Mouse (Mus musculus) forebrain, embryonic 11.5 days (tissue): Measurements from ENCODE around the gene Ppt2. TPM values are rescaled to one million over a fixed set of nuclear protein-coding genes. Genes with fewer than 3 reads are reported as not detected.

Experiments
- ATAC-seq: fragments of 200-750 bp; cut with Nextera tagmentation; replicated peaks from 2 replicates; pipeline ENCODE4 v1.8.0; 2017; ENCODE audit warnings: moderate TSS enrichment; ENCODE audit not compliant: low FRiP score
- DNase-seq: peaks from one replicate; pipeline ENCODE4 v3.0.0-alpha.2; 2017; ENCODE audit warnings: low spot score
- H3K27ac ChIP-seq: fragments of 300-500 bp; sonication (generic); 2 replicates; pipeline ENCODE4 v1.5.1; 2014; ENCODE audit warnings: low read depth, low read length
- H3K27me3 ChIP-seq: fragments of 300-500 bp; sonication (generic); 2 replicates; pipeline ENCODE4 v1.6.1; 2014; ENCODE audit warnings: mild to moderate bottlenecking, low read length, mixed read lengths; ENCODE audit not compliant: control insufficient read depth, insufficient read depth
- H3K36me3 ChIP-seq: fragments of 300-500 bp; sonication (generic); 2 replicates; pipeline ENCODE4 v1.6.1; 2014; ENCODE audit warnings: mild to moderate bottlenecking, low read length, moderate library complexity, mixed read lengths; ENCODE audit not compliant: control insufficient read depth, insufficient read depth
- H3K4me1 ChIP-seq: fragments of 300-500 bp; sonication (generic); replicated peaks from 2 replicates; pipeline ENCODE4 v1.6.1; 2014; ENCODE audit warnings: low read length, mixed read lengths; ENCODE audit not compliant: control insufficient read depth, insufficient read depth
- H3K4me2 ChIP-seq: fragments of 300-500 bp; sonication (generic); 2 replicates; pipeline ENCODE4 v1.6.1; 2014; ENCODE audit warnings: low read depth, mild to moderate bottlenecking, low read length, moderate library complexity, mixed read lengths; ENCODE audit not compliant: severe bottlenecking
- H3K4me3 ChIP-seq: fragments of 300-500 bp; sonication (generic); 2 replicates; pipeline ENCODE4 v1.5.1; 2014; ENCODE audit warnings: low read depth, low read length
- H3K9ac ChIP-seq: fragments of 300-500 bp; sonication (generic); 2 replicates; pipeline ENCODE4 v1.6.1; 2014; ENCODE audit warnings: low read length
- H3K9me3 ChIP-seq: fragments of 300-500 bp; sonication (generic); 2 replicates; pipeline ENCODE4 v1.6.1; 2016; ENCODE audit warnings: low read length, mixed read lengths; ENCODE audit not compliant: control insufficient read depth
- WGBS: fragments of 180-500 bp; shearing (Covaris S2); extraction: QIAGEN DNeasy Blood & Tissue Kit; methylation state at CpG from one replicate; pipeline ENCODE4 v1.1.7; 2014; 5-methylcytosine and 5-hydroxymethylcytosine counted together
- polyA plus RNA-seq: library from polyadenylated mRNA; unstranded; fragments of >200 nt; fragmentation: Nextera tagmentation; extraction: Ambion mirVana; gene quantifications from 2 replicates; pipeline ENCODE4 v1.2.1, GENCODE M21; 2014

Gene Ppt2
- polyA plus RNA-seq, 1 experiment from 2014 or later, result 26.4 TPM

GRCm38 (mm10) chr17:34629221-34629751, 976 bp upstream of the Ppt2 start, which contains the start of gene Prrt1:
Gene Prrt1 (plus strand): TSS chr17:34629533.
- peak within 1 kb of the TSS; percentile 67 for H3K4me2 ChIP-seq
- peak within 1 kb of the TSS; percentile 20; the same call in 1 of the 2 replicates for H3K27ac ChIP-seq
- under 1% methylated on average over 16 of the region's 16 CpGs for WGBS
- DNase-seq, result peak; percentile 60
- no peaks in the 10 kb centered on the region for H3K9me3 ChIP-seq
- H3K4me3 ChIP-seq, result peak within 1 kb of the TSS; percentile 48
- H3K36me3 ChIP-seq, result no peaks in the 10 kb centered on the region; the same call in 1 of the 2 replicates
- peaks cover 26% of the 10 kb centered on the region for H3K27me3 ChIP-seq
- ATAC-seq, result peak; percentile 26; the same call in 1 of the 2 replicates
- H3K9ac ChIP-seq, result peak within 1 kb of the TSS; percentile 47
- peaks cover 28% of the 10 kb centered on the region for H3K4me1 ChIP-seq

DNA sequence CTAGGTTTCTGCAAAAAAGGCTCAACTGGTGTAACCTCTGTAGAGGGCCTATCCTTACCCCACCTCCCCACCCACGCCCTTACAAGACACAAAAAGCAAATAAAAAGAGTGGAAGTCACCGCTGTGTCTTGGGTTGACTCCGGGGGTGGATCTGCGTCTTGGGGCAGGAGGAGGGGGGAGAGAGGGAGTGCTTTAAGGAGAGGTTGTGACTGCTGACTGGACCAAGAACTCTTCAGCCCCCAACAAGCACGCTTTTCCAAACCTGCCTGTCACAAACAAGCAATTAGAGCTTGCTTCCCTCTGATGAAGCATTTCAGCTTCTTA, 296 bp upstream of the Ppt2 start:
- H3K36me3 ChIP-seq, result no peaks in the 10 kb centered on the region; the same call in 1 of the 2 replicates
- H3K27me3 ChIP-seq, result peaks cover 26% of the 10 kb centered on the region
- H3K9me3 ChIP-seq, result no peaks in the 10 kb centered on the region
- no peak for DNase-seq
- H3K4me2 ChIP-seq, result peak overlapping the region; percentile 67; the same call in 1 of the 2 replicates
- H3K4me1 ChIP-seq, result peaks cover 28% of the 10 kb centered on the region
- WGBS, result 11% methylated on average over 5 of the region's 5 CpGs
- no peak overlapping the region for H3K4me3 ChIP-seq
- H3K27ac ChIP-seq, result peak overlapping the region; percentile 20; the same call in 1 of the 2 replicates
- H3K9ac ChIP-seq, result no peak overlapping the region; the same call in 1 of the 2 replicates
- ATAC-seq, result no peak

GRCm38 (mm10) chr17:34627093-34627942, 992 bp downstream of the Ppt2 start:
- 1% methylated on average over 39 of the region's 45 CpGs for WGBS
- H3K4me1 ChIP-seq, result peaks cover 28% of the 10 kb centered on the region

DNA sequence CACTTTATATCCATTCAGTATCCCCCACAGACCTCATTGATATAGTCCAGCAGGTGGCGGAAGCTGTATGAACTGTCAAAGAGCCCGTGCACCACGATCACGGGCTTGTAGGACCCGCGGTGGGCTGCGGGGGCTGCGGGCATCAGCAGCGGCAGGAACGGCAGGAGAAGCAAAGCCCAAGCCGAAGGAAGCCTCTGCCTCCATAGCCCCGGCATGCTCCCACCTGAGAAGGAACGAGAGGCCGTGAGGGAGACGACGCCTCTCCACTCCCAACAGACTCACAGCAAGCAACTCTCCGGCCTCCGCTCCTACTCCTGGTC, 1.6 kb downstream of the Ppt2 start:
- Histone ChIP-seq H3K9ac (peak overlapping the region; percentile 47), H3K36me3 (no peaks in the 10 kb centered on the region; the same call in 1 of the 2 replicates), H3K27ac (peak overlapping the region; percentile 37; the same call in 1 of the 2 replicates), H3K9me3 (no peaks in the 10 kb centered on the region), H3K4me1 (peaks cover 24% of the 10 kb centered on the region), H3K4me3 (peak overlapping the region; percentile 48), H3K27me3 (peaks cover 20% of the 10 kb centered on the region), H3K4me2 (peak overlapping the region; percentile 67)
- WGBS, result 0% methylated on average over 18 of the region's 18 CpGs
- ATAC-seq (peak; percentile 31; the same call in 1 of the 2 replicates), DNase-seq (peak; percentile 69)

More at GRCm38 (mm10) chr17:34627093-34627942, 992 bp downstream of the Ppt2 start:
- ATAC-seq (peak; percentile 76), DNase-seq (peak; percentile 94)
- Histone ChIP-seq H3K9me3 (no peaks in the 10 kb centered on the region), H3K9ac (peak overlapping the region; percentile 47), H3K27me3 (peaks cover 24% of the 10 kb centered on the region), H3K4me3 (peak overlapping the region; percentile 48), H3K4me2 (peak overlapping the region; percentile 67), H3K27ac (peak overlapping the region; percentile 84), H3K36me3 (no peaks in the 10 kb centered on the region; the same call in 1 of the 2 replicates)

GRCm38 (mm10) chr17:34626062-34626772, 2.1 kb downstream of the Ppt2 start:
- WGBS, result 56% methylated on average over 16 of the region's 16 CpGs
- H3K4me2 ChIP-seq, result peak overlapping the region; percentile 67
- H3K4me1 ChIP-seq, result peaks cover 20% of the 10 kb centered on the region
- no peaks in the 10 kb centered on the region; the same call in 1 of the 2 replicates for H3K36me3 ChIP-seq
- H3K27ac ChIP-seq, result no peak overlapping the region
- H3K27me3 ChIP-seq, result peaks cover 15% of the 10 kb centered on the region
- H3K9me3 ChIP-seq, result no peaks in the 10 kb centered on the region
- H3K9ac ChIP-seq, result peak overlapping the region; percentile 47
- ATAC-seq, result no peak
- H3K4me3 ChIP-seq, result peak overlapping the region; percentile 48
- no peak for DNase-seq

- no peak for DNase-seq
- 93% methylated on average over 3 of the region's 3 CpGs for WGBS
- H3K9ac ChIP-seq, result no peak overlapping the region
- H3K36me3 ChIP-seq, result no peaks in the 10 kb centered on the region; the same call in 1 of the 2 replicates
- no peaks in the 10 kb centered on the region for H3K9me3 ChIP-seq
- H3K4me1 ChIP-seq, result peaks cover 14% of the 10 kb centered on the region; the same call in 1 of the 2 replicates
- no peak overlapping the region for H3K4me3 ChIP-seq
- no peak for ATAC-seq
- H3K27me3 ChIP-seq, result peaks cover 4% of the 10 kb centered on the region; the same call in 1 of the 2 replicates
- no peak overlapping the region for H3K4me2 ChIP-seq
- H3K27ac ChIP-seq, result no peak overlapping the region
Observed at GRCm38 (mm10) chr17:34624981-34625380, 3.3 kb downstream of the Ppt2 start.

GRCm38 (mm10) chr17:34623161-34623560, 5.1 kb downstream of the Ppt2 start:
- Histone ChIP-seq H3K9ac (no peak overlapping the region), H3K4me2 (no peak overlapping the region), H3K27me3 (no peaks in the 10 kb centered on the region), H3K4me1 (peaks cover 4% of the 10 kb centered on the region; the same call in 1 of the 2 replicates), H3K9me3 (no peaks in the 10 kb centered on the region), H3K27ac (no peak overlapping the region), H3K36me3 (no peaks in the 10 kb centered on the region; the same call in 1 of the 2 replicates), H3K4me3 (no peak overlapping the region)
- ATAC-seq (no peak), DNase-seq (peak; percentile 18)
- WGBS, result 88% methylated on average over 9 of the region's 9 CpGs

GRCm38 (mm10) chr17:34621006-34621405, 7.3 kb downstream of the Ppt2 start:
- no peaks in the 10 kb centered on the region for H3K4me1 ChIP-seq
- H3K36me3 ChIP-seq, result no peaks in the 10 kb centered on the region; the same call in 1 of the 2 replicates
- no peak overlapping the region for H3K27ac ChIP-seq
- DNase-seq (peak; percentile 36), ATAC-seq (no peak)
- no peak overlapping the region for H3K4me3 ChIP-seq
- WGBS, result 94% methylated on average over 8 of the region's 8 CpGs
- no peak overlapping the region for H3K9ac ChIP-seq
- no peak overlapping the region for H3K4me2 ChIP-seq
- H3K27me3 ChIP-seq, result no peaks in the 10 kb centered on the region
- no peaks in the 10 kb centered on the region for H3K9me3 ChIP-seq
